Mouse (Mus musculus): ENCODE measurements at regions not wholly inside any gene's neighbourhood (a gene's known extent, or its start where the extent isn't known, plus 50 kb on each side); places are given as distances from the start of the nearest gene placed in this dataset.

DNA sequence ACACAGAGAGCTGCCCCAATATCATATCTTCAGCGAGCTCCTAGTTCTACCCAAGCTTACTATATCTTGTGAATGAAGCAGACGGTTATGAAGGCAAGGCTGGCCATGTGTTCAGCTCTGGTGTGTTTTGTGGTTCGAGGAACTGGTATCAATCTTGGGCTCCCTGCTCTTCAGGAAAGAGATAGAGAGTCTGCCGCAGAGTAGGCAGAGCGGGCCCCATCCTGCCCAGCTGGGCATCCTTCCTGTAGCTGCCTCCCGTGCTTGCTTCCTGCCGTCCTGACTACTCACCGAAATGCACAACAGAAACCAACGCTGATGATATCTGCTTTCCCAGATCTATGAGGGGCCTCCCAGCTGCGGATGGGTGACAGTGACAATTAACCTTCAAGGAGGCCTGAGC, 60.3 kb downstream of the Snrpe start:
- TF ChIP-seq POLR2A (IDR thresholded peaks at IDR 0.05; ENCODE audit: low read depth, low read length) = no peak
- TF ChIP-seq CTCF (IDR thresholded peaks at IDR 0.05; ENCODE audit: extremely low read depth, insufficient read length, insufficient replicate concordance, low read depth, low read length) = no peak
- H3K27ac ChIP-seq (ENCODE audit: insufficient read depth, low read depth, low read length) = no peak overlapping the region
- H3K36me3 ChIP-seq (ENCODE audit: control insufficient read depth, insufficient read depth, low read length) = no peaks in the 10 kb centered on the region
- H3K27me3 ChIP-seq (ENCODE audit: control insufficient read depth, insufficient read depth, low read length) = no peaks in the 10 kb centered on the region
- WGBS = 72% methylated on average over 10 of the region's 10 CpGs
- H3K4me3 ChIP-seq (ENCODE audit: low read depth, low read length) = no peak overlapping the region
- no peaks in the 10 kb centered on the region for H3K4me1 ChIP-seq (ENCODE audit: control insufficient read depth, insufficient read depth, insufficient read length, low read length)

DNA sequence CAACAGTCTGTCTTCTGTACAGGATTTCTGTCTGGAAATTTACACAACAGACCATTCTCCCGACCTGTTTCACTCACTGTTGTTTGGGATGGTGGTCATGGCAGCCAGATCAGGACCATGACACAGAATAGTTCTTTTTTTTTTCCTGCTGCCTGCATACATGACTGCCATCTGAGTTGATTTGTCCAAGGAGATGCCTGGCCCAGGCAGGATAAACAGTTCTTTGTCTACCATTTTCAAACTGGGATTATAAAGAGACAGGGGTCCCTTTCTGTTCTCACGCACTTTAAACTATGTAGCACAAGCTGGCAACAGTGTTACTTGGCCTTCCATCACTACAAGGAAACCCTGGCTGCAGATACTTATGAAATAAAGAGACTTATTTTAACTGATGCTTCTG, 61.1 kb downstream of the Snrpe start:
- WGBS = 64% methylated on average over 2 of the region's 2 CpGs
- H3K4me3 ChIP-seq (ENCODE audit: low read depth, low read length) = no peak overlapping the region
- no peaks in the 10 kb centered on the region for H3K36me3 ChIP-seq (ENCODE audit: control insufficient read depth, insufficient read depth, low read length)
- no peaks in the 10 kb centered on the region for H3K4me1 ChIP-seq (ENCODE audit: control insufficient read depth, insufficient read depth, insufficient read length, low read length)
- TF ChIP-seq CTCF (IDR thresholded peaks at IDR 0.05; ENCODE audit: extremely low read depth, insufficient read length, insufficient replicate concordance, low read depth, low read length) = no peak
- TF ChIP-seq POLR2A (IDR thresholded peaks at IDR 0.05; ENCODE audit: low read depth, low read length) = no peak
- H3K27ac ChIP-seq (ENCODE audit: insufficient read depth, low read depth, low read length) = no peak overlapping the region
- H3K27me3 ChIP-seq (ENCODE audit: control insufficient read depth, insufficient read depth, low read length) = no peaks in the 10 kb centered on the region

DNA sequence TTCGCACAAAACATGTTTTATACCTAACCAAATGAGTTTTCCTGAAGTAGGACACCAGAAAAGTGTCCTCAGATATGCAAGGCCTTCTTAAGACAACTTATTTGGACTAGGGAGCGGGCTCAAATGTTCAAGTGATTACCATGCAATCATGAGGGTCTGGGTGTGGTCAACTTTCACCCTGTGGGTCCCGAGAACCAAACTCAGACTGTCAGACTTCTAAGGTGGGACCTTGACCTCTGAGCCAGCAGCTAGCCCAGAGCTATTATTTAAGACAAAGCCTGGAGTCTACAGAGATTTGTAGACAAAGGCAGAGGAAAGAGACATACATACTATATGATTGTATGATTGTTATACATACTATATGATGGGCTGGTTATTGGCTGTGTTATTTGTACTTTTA, 62.5 kb downstream of the Snrpe start:
- no peaks in the 10 kb centered on the region for H3K36me3 ChIP-seq (ENCODE audit: control insufficient read depth, insufficient read depth, low read length)
- no peak for TF ChIP-seq CTCF (IDR thresholded peaks at IDR 0.05; ENCODE audit: extremely low read depth, insufficient read length, insufficient replicate concordance, low read depth, low read length)
- TF ChIP-seq POLR2A (IDR thresholded peaks at IDR 0.05; ENCODE audit: low read depth, low read length) = no peak
- no peak overlapping the region for H3K4me3 ChIP-seq (ENCODE audit: low read depth, low read length)
- no peak overlapping the region for H3K27ac ChIP-seq (ENCODE audit: insufficient read depth, low read depth, low read length)
- WGBS = 66% methylated on average over 3 of the region's 3 CpGs
- no peaks in the 10 kb centered on the region for H3K4me1 ChIP-seq (ENCODE audit: control insufficient read depth, insufficient read depth, insufficient read length, low read length)
- no peaks in the 10 kb centered on the region for H3K27me3 ChIP-seq (ENCODE audit: control insufficient read depth, insufficient read depth, low read length)

DNA sequence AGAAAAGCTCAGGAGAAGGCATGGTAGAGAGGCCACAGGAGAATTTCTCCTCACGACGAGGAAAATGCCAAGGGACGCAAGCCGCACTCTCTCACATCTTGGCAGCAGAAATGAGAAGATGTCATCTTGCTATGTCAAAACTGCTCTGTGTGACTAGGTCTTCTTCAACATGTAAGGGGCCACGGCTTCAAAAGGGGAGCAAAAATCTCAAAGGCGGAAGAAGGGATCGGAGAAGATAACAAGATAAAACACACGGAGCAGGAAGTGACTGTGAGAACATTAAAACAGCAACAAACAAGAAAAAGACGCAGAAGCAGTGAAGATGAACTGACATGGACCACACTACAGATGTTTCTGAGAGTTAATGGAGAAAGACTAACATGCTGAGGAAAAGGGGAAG, 65.1 kb downstream of the Snrpe start:
- Histone ChIP-seq H3K36me3 (ENCODE audit: control insufficient read depth, insufficient read depth, low read length) (no peaks in the 10 kb centered on the region), H3K4me3 (ENCODE audit: low read depth, low read length) (no peak overlapping the region), H3K27ac (ENCODE audit: insufficient read depth, low read depth, low read length) (no peak overlapping the region), H3K27me3 (ENCODE audit: control insufficient read depth, insufficient read depth, low read length) (no peaks in the 10 kb centered on the region), H3K4me1 (ENCODE audit: control insufficient read depth, insufficient read depth, insufficient read length, low read length) (no peaks in the 10 kb centered on the region)
- WGBS = 82% methylated on average over 9 of the region's 9 CpGs
- TF ChIP-seq POLR2A (IDR thresholded peaks at IDR 0.05; ENCODE audit: low read depth, low read length) (no peak), CTCF (IDR thresholded peaks at IDR 0.05; ENCODE audit: extremely low read depth, insufficient read length, insufficient replicate concordance, low read depth, low read length) (no peak)

DNA sequence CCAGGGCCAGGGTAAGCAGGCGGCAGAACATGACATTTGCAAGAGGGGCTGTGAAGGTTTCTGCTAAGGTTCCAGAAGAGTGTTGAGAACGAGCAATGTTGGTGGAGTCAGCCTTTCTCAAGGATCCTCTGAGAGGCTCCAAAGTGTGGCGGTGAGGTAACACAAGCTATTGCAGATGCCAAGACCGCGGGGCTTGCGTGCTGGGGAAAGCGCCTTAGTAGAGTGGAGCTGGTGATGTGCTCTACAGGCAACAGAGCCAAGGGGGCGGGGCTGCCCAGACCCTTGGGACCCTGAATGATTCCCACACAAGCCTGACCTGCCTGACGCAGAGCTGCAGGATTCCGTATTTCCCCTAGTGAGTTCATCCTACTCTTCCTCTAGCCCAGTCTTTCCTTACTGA, 66.3 kb downstream of the Snrpe start:
- Histone ChIP-seq H3K36me3 (ENCODE audit: control insufficient read depth, insufficient read depth, low read length) (no peaks in the 10 kb centered on the region), H3K4me3 (ENCODE audit: low read depth, low read length) (no peak overlapping the region), H3K4me1 (ENCODE audit: control insufficient read depth, insufficient read depth, insufficient read length, low read length) (no peaks in the 10 kb centered on the region), H3K27me3 (ENCODE audit: control insufficient read depth, insufficient read depth, low read length) (no peaks in the 10 kb centered on the region), H3K27ac (ENCODE audit: insufficient read depth, low read depth, low read length) (no peak overlapping the region)
- 93% methylated on average over 10 of the region's 10 CpGs for WGBS
- TF ChIP-seq CTCF (IDR thresholded peaks at IDR 0.05; ENCODE audit: extremely low read depth, insufficient read length, insufficient replicate concordance, low read depth, low read length) = no peak
- no peak for TF ChIP-seq POLR2A (IDR thresholded peaks at IDR 0.05; ENCODE audit: low read depth, low read length)

DNA sequence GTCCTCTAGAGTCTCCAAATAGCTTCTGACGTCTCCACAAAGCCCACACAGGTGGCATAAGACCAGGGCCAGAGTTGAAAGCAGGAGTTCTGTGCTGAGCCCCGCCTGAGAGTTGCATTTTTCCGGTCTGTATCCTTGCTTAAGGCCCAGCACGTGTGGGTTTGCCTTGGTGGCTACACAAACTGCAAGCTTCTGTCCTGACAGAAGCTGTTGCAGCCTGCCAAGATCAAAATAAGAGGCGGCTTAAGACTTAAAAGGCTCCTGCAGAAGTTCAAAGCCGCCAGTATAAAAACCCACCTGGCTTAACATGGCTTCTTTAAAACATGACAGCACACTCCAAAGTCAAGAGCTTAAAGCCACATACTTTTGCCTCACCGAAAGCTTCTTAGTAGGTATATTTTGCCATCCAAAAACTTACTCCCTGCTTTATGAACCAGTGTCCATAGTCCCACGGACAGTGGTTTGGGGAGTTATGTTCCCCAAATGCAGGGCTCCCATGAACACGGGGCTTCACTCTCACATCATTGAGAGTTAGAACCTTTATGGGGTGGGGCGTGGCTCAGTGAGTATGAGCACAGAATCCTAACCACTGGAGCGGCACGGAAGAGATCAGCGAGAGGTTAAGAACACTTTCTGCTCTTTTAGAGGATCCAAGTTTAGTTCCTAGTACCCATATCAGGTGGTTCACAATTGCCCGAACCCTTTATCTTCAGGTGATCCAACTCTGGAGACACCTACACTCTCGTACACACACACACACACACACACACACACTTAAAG, 67.9 kb downstream of the Snrpe start:
- Histone ChIP-seq H3K4me3 (ENCODE audit: low read depth, low read length) (no peak overlapping the region), H3K27ac (ENCODE audit: insufficient read depth, low read depth, low read length) (no peak overlapping the region), H3K4me1 (ENCODE audit: control insufficient read depth, insufficient read depth, insufficient read length, low read length) (peaks cover 3% of the 10 kb centered on the region; the same call in 1 of the 2 replicates), H3K36me3 (ENCODE audit: control insufficient read depth, insufficient read depth, low read length) (no peaks in the 10 kb centered on the region), H3K27me3 (ENCODE audit: control insufficient read depth, insufficient read depth, low read length) (no peaks in the 10 kb centered on the region)
- TF ChIP-seq CTCF (IDR thresholded peaks at IDR 0.05; ENCODE audit: extremely low read depth, insufficient read length, insufficient replicate concordance, low read depth, low read length) = no peak
- TF ChIP-seq POLR2A (IDR thresholded peaks at IDR 0.05; ENCODE audit: low read depth, low read length) = no peak
- 74% methylated on average over 15 of the region's 15 CpGs for WGBS

DNA sequence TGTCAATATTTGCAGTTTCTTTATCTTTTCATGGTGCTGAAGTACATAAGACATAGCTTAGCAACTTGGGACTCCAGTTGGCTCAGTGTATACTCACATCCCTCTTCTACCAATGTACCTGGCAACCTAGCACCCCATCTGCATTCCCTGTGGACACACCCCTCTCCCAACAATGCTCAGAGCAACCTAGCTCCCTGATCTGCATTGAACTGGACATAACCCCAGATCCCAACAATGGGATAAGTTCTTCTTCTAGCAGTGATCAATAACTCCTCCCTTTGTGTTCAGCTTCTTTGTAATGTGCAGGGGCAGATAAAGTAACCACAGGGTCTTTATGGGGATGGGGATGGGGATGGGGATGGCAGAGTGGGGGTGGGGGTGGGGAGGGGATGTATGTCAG, 79.4 kb downstream of the Snrpe start:
- Histone ChIP-seq H3K36me3 (ENCODE audit: control insufficient read depth, insufficient read depth, low read length) (no peaks in the 10 kb centered on the region), H3K27ac (ENCODE audit: insufficient read depth, low read depth, low read length) (no peak overlapping the region), H3K4me1 (ENCODE audit: control insufficient read depth, insufficient read depth, insufficient read length, low read length) (peaks cover 10% of the 10 kb centered on the region; the same call in 1 of the 2 replicates), H3K4me3 (ENCODE audit: low read depth, low read length) (no peak overlapping the region), H3K27me3 (ENCODE audit: control insufficient read depth, insufficient read depth, low read length) (no peaks in the 10 kb centered on the region)
- TF ChIP-seq CTCF (IDR thresholded peaks at IDR 0.05; ENCODE audit: extremely low read depth, insufficient read length, insufficient replicate concordance, low read depth, low read length) (no peak), POLR2A (IDR thresholded peaks at IDR 0.05; ENCODE audit: low read depth, low read length) (no peak)
